Mouse (Mus musculus): ENCODE measurements around the gene Adamts8.

- TF ChIP-seq CTCF (IDR thresholded peaks at IDR 0.05; ENCODE audit: control insufficient read depth, insufficient read depth, low read length), result no peak
- TF ChIP-seq POLR2A (IDR thresholded peaks at IDR 0.05; ENCODE audit: borderline replicate concordance, control insufficient read depth, low read depth, low read length), result no peak
Measured at GRCm38 (mm10) chr9:30964685-30965084, 22.3 kb downstream of the Adamts8 start.
